Mouse (Mus musculus) CD4-positive, CD25-positive, alpha-beta regulatory T cell, adult 2 months (primary cell): ENCODE results near the gene C77080.
A peak's percentile ranks its signal among the peaks of the same experiment; 100 is the strongest.

ENCODE experiments used
- DNase-seq: peaks from one replicate; pipeline ENCODE4 v3.0.0-alpha.2; 2012; ENCODE audit warnings: low read depth, low spot score

C77080 gene

GRCm38 (mm10) chr4:129239075-129239474 lies 22.1 kb downstream of the C77080 start:
- DNase-seq, result peak; percentile 41

GRCm38 (mm10) chr4:129238579-129239016 lies 22.6 kb downstream of the C77080 start:
- DNase-seq, result peak; percentile 31

GRCm38 (mm10) chr4:129237843-129238441 lies 23.3 kb downstream of the C77080 start:
- DNase-seq, result no peak

GRCm38 (mm10) chr4:129236236-129236813 lies 24.9 kb downstream of the C77080 start:
- no peak for DNase-seq

GRCm38 (mm10) chr4:129235147-129235546 lies 26.1 kb downstream of the C77080 start:
- DNase-seq, result no peak

GRCm38 (mm10) chr4:129234488-129234887 lies 26.7 kb downstream of the C77080 start:
- peak; percentile 37 for DNase-seq

GRCm38 (mm10) chr4:129232561-129233360 lies 28.4 kb downstream of the C77080 start:
- DNase-seq, result no peak

GRCm38 (mm10) chr4:129231594-129232450 lies 29.4 kb downstream of the C77080 start:
- no peak for DNase-seq

- no peak for DNase-seq
Measured at GRCm38 (mm10) chr4:129230926-129231325, 30.3 kb downstream of the C77080 start.

- no peak for DNase-seq
Measured at GRCm38 (mm10) chr4:129227985-129228381, 33.2 kb downstream of the C77080 start.

- no peak for DNase-seq
Measured at GRCm38 (mm10) chr4:129227170-129227984, 33.8 kb downstream of the C77080 start.

- no peak for DNase-seq
Measured at GRCm38 (mm10) chr4:129226441-129226963, 34.7 kb downstream of the C77080 start.

- DNase-seq, result no peak
Measured at GRCm38 (mm10) chr4:129225315-129225714, 35.9 kb downstream of the C77080 start.

- DNase-seq, result no peak
Measured at GRCm38 (mm10) chr4:129223421-129224281, 37.6 kb downstream of the C77080 start.

- DNase-seq, result no peak
Measured at GRCm38 (mm10) chr4:129222019-129222925, 38.9 kb downstream of the C77080 start.

- DNase-seq, result no peak
Measured at GRCm38 (mm10) chr4:129221097-129222010, 39.9 kb downstream of the C77080 start.

- DNase-seq, result no peak
Measured at GRCm38 (mm10) chr4:129220376-129221089, 40.7 kb downstream of the C77080 start.
